ENCODE assay signal across 16 mouse cellular contexts in genomic region chr14:29851956-29852725, GRCm38 (mm10).
A peak's percentile ranks its signal among the peaks of the same experiment; 100 is the strongest.
DNase-seq lines count a peak whose midpoint lies in the region; ATAC-seq lines count a peak whose summit lies in the region.
"Had no signal": no experiment of that assay in that cellular context is flagged by ENCODE, and none has a peak within 500 bp of the region (broad histone marks: within the 10 kb centered on the region; RNA-seq: fewer than 3 reads in every experiment).

No protein-coding gene starts in this region.

- H3K9me3 ChIP-seq in midbrain, embryonic 14.5 days (ENCODE audit: control insufficient read depth, low read length) = no peaks in the 10 kb centered on the region
- H3K9me3 ChIP-seq in midbrain, embryonic 13.5 days = no peaks in the 10 kb centered on the region
- H3K9me3 ChIP-seq: embryonic facial prominence, embryonic 15.5 days; forebrain, embryonic 12.5 days; heart, embryonic 15.5 days; hindbrain, embryonic 15.5 days; limb, embryonic 12.5 days; midbrain, embryonic 15.5 days had no signal

- no peak overlapping the region for H3K9ac ChIP-seq in midbrain, embryonic 14.5 days (replicated peaks; ENCODE audit: low read length)
- H3K9ac ChIP-seq in midbrain, embryonic 13.5 days (replicated peaks) = no peak overlapping the region
- H3K9ac ChIP-seq: embryonic facial prominence, embryonic 15.5 days; forebrain, embryonic 12.5 days; heart, embryonic 15.5 days; hindbrain, embryonic 15.5 days; limb, embryonic 12.5 days; liver, embryonic 14.5 days; midbrain, embryonic 15.5 days had no signal

- no peaks in the 10 kb centered on the region for H3K36me3 ChIP-seq in midbrain, embryonic 14.5 days (ENCODE audit: control insufficient read depth, insufficient read depth, low read length)
- H3K36me3 ChIP-seq in midbrain, embryonic 13.5 days = no peaks in the 10 kb centered on the region
- H3K36me3 ChIP-seq: embryonic facial prominence, embryonic 15.5 days; forebrain, embryonic 12.5 days; heart, embryonic 15.5 days; hindbrain, embryonic 15.5 days; limb, embryonic 12.5 days; midbrain, embryonic 15.5 days had no signal

- H3K27ac ChIP-seq in midbrain, embryonic 14.5 days (replicated peaks; ENCODE audit: low read depth, low read length) = no peak overlapping the region
- H3K27ac ChIP-seq in midbrain, embryonic 13.5 days = no peak overlapping the region
- H3K27ac ChIP-seq: embryonic facial prominence, embryonic 15.5 days; forebrain, embryonic 12.5 days; heart, embryonic 15.5 days; hindbrain, embryonic 15.5 days; limb, embryonic 12.5 days; liver, embryonic 14.5 days; midbrain, embryonic 15.5 days had no signal

- H3K4me1 ChIP-seq in midbrain, embryonic 14.5 days (ENCODE audit: control insufficient read depth, insufficient read depth, low read length) = no peaks in the 10 kb centered on the region
- no peaks in the 10 kb centered on the region for H3K4me1 ChIP-seq in midbrain, embryonic 13.5 days (replicated peaks)
- H3K4me1 ChIP-seq: forebrain, embryonic 12.5 days; heart, embryonic 15.5 days; limb, embryonic 12.5 days; midbrain, embryonic 15.5 days had no signal

- intact Hi-C loops in heart, postnatal 10 days (cut with DNase I) = no loop called here

- no peak overlapping the region for H3K4me3 ChIP-seq in midbrain, embryonic 14.5 days (replicated peaks; ENCODE audit: low read depth, low read length)
- H3K4me3 ChIP-seq in midbrain, embryonic 13.5 days (replicated peaks) = no peak overlapping the region
- H3K4me3 ChIP-seq: embryonic facial prominence, embryonic 15.5 days; forebrain, embryonic 12.5 days; heart, embryonic 15.5 days; hindbrain, embryonic 15.5 days; limb, embryonic 12.5 days; midbrain, embryonic 15.5 days had no signal

- peak; percentile 8 to 17 for DNase-seq in heart, postnatal 10 days
- DNase-seq in heart, adult 8-10 months (ENCODE audit: low spot score) = no peak
- peak; percentile 17 for DNase-seq in midbrain, embryonic 14.5 days
- peak; percentile 68 for DNase-seq in kidney, adult 18-20 months
- DNase-seq in kidney, postnatal 25 days = peak; percentile 54 to 67
- DNase-seq: adrenal gland, adult 2 months; cerebellum, adult 2 months had no signal

- ATAC-seq in midbrain, embryonic 14.5 days (ENCODE audit: low FRiP score, low TSS enrichment) = no peak
- ATAC-seq in midbrain, embryonic 13.5 days = no peak
- ATAC-seq in CD4-positive, CD25-positive, alpha-beta regulatory T cell, adult 4 months = no peak
- ATAC-seq: midbrain, embryonic 15.5 days had no signal

- no peaks in the 10 kb centered on the region for H3K27me3 ChIP-seq in midbrain, embryonic 14.5 days (ENCODE audit: control insufficient read depth, insufficient read depth, low read length)
- no peaks in the 10 kb centered on the region for H3K27me3 ChIP-seq in midbrain, embryonic 13.5 days
- H3K27me3 ChIP-seq: embryonic facial prominence, embryonic 15.5 days; forebrain, embryonic 12.5 days; heart, embryonic 15.5 days; hindbrain, embryonic 15.5 days; limb, embryonic 12.5 days; midbrain, embryonic 15.5 days had no signal

- H3K4me2 ChIP-seq in midbrain, embryonic 14.5 days (ENCODE audit: low read length) = no peak overlapping the region
- no peak overlapping the region for H3K4me2 ChIP-seq in midbrain, embryonic 13.5 days (replicated peaks)
- H3K4me2 ChIP-seq: embryonic facial prominence, embryonic 15.5 days; forebrain, embryonic 12.5 days; heart, embryonic 15.5 days; hindbrain, embryonic 15.5 days; limb, embryonic 12.5 days; midbrain, embryonic 15.5 days had no signal

- 80% methylated on average over 11 of the region's 11 CpGs for WGBS in midbrain, embryonic 14.5 days
- WGBS in midbrain, embryonic 13.5 days = 79% methylated on average over 11 of the region's 11 CpGs
